Mouse (Mus musculus) retina, adult 2 months (tissue): ENCODE measurements around the gene Gpr156.
A peak's percentile ranks its signal among the peaks of the same experiment; 100 is the strongest.
"Not testable (repeated sequence)": the region's sequence is repeated elsewhere in the genome, so short reads cannot be mapped to it uniquely, and the experiment has no call there.

Experiments
- DNase-seq: peaks from one replicate; pipeline ENCODE4 v3.0.0-alpha.2; 2012; ENCODE audit warnings: low read depth, low spot score

Gpr156 gene

DNA sequence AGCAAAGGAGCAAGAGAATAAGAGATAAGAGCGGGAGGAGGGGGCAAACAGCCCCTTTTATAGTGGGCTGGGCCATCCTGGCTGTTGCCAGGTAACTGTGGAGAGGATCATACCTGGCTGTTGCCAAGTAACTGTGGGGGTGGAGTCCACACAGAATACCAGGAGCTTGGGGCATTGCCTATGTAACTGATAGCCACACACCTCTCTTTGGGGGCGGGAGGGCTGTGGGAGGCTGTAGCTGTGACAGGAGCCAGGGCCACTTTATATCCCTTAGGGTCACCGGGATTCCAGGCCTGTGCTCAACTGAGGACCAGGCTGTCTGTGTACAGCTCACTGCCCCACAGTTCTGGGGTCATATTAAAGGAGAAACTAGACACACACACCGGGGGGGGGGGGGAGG is 40.5 kb downstream of the Gpr156 start:
- no peak for DNase-seq

DNA sequence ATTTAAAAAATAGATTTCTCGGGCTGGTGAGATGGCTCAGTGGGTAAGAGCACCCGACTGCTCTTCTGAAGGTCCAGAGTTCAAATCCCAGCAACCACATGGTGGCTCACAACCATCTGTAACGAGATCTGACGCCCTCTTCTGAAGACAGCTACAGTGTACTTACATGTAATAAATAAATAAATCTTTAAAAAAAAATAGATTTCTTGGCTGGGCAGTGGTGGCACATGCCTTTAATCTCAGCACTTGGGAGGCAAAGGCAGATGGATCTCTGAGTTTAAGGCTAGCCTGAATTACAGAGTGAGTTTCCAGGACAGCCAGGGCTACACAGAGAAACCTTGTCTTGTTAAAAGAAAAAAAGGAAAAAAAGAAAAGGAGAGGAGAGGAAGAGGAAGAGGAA is 46.4 kb downstream of the Gpr156 start:
- DNase-seq: not testable (repeated sequence)

DNA sequence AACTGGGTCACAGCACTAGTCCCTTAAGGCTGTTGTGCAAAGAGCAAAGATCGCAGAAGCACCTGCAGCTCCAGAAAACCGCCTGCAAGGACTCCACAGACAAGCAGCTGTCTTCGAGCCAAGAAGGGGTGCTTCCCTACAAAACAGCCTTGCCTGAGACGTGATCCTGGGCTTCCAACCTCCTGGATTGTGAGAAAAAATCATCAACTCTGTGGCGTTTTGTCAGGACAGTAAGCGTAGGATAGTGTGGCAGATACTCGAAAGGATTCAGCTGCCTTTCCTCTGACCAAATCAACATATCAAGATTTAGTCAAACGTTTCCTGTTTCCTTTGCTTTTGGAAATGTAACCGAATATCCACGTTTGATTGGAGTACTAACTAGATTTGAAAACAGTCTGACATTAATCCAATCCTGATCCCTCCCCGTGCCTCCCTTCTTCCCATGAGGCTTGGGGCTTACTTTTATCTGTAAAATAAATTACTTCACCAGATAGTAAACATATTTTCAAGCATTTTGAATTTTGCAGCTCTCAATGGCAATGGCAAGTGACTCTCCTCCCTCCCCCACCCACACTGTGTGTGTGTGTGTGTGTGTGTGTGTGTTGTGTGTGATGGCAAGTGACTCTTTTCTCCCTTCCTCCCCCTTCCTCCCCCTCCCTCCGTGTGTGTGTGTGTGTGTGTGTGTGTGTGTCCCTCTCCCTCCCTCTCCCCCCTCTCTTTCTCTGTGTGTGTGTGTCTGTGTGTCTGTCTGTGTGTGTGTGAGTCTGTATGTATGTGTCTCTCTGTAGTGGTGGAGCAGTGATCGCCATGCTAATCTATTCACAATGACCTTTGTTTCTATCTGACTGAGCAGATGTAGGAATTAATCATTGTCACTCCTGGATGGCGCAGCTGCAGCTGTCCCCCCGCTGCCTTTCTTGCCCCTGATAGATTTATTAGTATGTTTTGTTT is 47.3 kb downstream of the Gpr156 start:
- no peak for DNase-seq

DNA sequence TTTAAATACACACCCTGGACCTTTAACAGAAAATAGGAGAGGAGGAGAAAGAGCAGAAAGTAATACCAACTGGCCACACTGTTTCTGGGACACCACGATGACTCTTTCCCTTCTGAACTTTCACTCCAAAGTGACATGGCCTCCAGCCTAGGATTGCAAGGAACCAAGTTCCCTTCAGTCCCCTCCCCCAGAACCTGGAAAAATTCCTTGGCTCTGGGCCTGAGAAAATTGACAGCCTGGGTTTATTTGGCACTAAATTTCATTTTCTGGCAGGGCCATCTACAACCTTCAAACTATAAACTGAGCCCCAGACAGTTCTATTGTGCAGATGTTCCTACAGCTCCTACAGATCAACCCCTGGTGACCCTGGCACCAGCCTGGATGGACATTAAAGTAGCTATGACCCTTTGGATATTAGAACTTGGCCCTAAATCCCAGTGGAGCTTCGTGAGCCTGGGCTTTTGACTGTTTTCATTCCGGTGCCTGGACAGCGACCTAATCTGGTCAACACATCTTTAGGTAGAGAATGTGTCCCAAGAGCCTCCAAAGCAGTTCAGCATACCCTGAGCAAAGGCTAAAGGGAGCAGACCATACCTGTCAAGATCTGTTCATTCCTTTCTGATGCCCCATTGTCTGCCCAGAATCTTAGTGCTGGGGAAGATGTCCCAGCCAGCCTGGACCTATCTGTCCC is 48.2 kb downstream of the Gpr156 start:
- no peak for DNase-seq

DNA sequence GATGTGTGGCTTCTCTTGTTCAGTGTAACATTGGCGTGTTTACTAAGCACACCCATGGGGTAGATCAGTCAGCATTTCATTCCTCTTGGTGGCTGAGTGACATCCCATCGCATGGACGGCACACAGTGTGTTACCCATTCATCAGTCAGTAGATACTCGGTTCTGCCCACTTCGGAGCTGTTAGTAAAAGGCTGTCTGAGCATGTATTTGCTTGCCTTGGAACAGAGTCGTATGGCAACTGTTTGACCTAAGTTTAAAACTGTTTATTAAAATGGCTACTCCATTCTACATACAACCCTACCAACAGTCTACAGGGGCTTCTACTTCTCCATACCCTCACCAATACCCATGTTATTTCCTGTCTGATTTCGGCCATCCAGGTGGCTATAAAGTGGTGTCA is 50.6 kb downstream of the Gpr156 start:
- no peak for DNase-seq

DNA sequence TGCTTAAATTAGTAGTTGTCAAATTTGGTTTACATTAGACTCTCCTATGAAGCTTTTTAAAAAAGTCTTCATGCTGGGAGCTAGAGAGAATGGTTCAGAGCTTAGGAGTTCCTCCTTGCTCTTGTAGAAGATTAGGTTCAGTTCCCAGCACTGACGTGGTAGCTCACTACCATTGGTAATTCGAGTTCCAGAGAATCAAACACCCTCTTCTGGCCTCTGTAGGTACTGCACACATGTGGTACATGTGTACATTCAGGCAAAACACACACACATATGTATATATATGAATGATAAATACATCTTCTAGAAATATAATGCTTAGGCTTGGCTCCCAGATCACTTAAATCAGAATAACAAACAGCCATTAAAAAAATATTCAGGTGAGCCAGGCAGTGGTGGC is 51.1 kb downstream of the Gpr156 start:
- DNase-seq: no peak

DNA sequence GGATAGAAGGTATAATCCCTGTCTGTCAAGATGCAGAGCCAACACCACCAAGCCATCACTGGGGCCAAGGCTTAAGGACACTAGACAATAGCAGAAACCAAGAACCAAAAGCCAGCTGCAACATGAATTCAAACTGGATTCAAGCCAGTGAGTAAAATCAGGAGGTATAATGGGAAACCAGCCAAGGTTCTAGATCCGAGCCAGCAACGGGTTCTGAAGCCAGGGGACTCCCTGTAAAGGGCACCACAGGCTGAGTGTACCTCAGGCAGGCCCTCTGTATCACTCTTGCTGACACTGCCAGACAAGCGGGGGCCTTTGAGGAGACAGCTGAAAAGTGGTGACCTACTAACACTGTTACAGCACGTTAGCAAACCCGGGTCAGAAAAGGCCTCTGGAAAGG is 55.2 kb downstream of the Gpr156 start:
- DNase-seq: no peak

DNA sequence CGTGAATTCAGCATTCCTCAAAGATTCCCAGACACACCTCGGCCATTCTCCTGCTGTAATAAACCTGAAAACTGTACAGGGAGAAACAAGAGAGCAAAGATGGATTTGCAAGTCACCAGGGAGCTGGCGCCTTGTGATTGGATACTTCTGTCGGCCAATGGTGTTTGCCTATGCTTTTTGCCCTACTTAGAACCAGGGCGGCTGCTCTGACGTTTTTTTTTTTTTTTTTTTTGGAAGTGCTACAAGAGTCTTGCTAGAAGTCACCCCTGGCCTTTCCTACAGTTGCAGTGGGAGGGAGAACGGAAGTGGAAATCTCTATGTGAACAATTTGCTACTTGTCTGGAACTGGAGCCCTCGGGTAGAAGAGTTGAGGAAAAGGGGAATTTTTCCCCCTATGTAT is 56.1 kb downstream of the Gpr156 start:
- DNase-seq: no peak

DNA sequence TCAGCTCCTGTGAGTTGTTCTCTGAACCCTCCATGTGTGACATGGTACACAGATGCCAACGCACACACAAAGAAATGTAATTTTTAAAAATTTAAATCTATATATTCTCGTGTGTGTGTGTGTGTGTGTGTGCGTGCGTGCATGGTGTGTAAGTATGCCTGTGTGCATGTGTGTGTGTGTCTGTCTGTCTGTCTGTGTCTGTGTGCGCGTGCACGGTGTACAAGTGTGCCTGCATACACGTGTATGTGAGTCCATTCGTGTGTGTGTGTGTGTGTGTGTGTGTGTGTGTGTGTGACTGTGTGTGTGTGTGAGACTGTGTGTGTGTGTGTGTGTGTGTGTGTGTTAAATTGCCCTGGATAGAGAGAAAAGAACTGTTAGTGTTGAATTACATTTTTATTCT is 56.9 kb downstream of the Gpr156 start:
- DNase-seq: not testable (repeated sequence)

DNA sequence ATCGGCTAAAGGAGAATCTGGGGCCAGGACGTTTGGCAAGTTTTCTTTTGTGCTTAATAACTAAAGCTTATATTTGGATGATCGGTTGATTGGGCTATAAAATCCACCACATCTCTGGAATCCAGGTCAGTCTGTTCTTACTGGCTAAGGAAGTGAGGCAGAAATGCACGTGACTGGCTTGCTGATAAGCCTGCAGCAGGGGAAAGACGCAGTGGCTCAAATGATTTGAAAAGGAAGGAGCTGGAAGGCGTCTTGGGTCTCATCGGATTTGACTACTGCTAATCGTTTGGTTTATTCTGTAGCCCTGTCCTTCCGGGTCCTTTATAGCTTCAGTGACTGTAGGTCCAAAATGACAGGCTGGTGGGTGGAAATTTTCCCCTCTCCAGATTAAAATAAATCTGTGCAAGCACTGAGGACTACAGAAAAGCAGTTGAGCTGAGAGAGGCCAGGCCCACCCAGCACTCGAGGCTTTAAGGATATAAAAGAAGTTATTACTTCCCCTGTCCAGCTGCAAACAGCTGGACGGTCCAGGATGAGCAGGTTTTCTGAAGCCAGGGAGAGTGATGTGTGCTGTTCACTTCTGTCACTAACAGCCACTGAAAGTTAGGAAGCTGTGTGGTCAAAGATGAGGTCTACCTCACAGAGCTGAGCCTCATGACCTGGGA is 57.7 kb downstream of the Gpr156 start:
- peak; percentile 53 for DNase-seq

DNA sequence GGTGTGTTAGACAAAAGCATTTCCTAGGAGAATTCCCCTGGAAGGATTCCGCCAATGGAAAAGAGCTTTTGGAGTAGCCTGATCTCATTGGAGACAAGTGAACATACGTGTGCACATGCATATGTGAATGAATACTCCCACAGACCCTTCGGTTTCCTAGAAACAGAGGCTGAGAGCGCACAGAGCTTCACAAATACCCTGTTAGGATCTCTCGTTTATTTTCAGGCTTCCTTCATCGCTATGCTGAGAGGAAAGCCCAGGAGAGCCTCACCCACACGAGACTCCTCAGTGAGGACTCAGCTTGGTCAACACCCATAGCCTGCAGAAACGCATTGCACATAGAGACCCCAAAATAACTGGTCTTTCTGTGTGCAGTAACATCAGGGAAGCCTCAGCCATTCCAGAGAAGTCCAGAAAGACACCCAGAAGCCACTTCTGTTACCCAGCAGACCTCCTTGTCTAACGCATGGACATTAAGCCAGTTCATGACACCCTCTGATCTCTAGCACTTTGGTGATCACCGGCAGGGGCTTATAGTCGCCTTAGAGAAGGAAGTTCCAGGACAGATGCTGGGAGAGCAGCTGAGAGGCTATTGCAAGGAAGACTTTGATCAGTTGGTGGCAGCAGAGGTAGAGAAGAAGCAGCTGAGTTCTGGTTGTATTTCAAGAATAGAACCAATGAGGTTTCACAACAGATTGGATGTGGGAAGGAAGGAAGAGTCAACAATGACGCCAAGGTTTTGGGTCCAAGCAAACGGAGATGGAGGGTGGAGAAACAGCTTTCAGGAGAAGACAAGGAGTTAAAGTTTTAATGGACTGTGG is 58.4 kb downstream of the Gpr156 start:
- no peak for DNase-seq

DNA sequence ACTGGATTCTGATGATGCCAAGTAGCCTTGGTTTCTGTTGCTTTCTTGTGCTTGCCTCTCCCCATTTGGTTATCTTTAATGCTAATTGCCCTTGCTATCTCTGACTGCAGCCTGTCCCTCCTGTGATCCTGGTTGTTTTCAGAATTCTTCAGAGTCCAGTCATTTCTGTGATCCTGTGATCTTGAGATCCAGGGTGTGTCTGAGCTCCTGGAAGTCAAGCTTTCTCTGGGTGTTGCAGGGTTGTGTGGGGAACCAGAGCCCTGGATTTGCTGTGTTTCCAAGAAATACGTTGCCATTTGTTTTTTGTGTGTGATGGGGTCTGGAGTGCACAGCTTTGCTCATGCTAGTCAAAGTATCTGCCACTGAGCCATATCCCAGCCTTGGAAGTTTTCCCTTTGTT is 65.6 kb downstream of the Gpr156 start:
- no peak for DNase-seq

DNA sequence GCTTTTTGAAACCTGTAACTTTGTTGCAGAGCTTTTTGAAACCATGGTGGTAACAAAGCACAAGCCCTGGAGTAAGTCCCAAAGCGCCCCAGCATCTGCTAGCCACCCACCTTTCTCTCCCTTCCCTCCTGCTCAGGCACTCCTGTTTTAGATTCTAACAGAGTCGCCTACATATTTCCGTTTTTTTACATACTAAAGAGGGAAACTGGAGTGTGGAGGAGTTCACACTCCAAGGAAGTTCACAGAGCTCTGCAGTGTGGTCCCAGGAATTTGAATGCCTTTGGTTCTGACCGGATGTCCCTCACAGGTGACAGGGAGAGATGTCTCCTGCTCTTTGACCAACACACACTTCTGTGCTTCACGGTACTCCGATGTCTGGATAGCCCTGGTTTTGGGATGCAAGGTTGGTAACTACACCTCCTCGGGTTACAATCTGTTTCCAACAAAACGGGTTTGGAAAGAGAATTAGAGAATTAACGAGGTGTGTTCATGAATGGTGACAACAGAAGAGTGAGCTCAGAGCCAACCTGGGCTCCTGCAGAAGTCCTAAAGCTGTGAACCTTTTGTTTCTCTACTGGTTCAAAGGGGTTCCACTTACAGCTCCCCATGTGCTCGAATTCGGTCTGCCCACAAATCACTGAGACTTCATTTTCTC is 72.0 kb downstream of the Gpr156 start:
- DNase-seq: no peak

DNA sequence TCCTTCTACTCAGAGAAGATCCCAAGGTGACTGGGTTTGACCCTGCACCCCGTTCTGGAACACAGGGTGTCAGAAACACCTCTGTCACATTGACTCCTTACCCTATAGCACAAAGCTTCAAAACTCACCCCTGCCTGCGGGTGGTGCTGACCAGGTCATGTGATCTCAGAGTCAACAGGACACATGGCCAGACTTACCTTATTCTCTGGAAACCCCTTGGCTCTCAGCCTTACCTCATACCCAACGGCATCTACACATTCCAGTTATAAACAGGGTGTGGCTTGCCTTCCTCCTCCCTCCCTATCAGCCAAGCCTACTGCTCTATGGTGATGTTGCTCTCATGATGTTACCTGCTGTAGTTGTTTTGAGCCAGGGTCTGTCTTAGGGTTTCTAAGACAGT is 73.5 kb downstream of the Gpr156 start:
- DNase-seq: no peak

DNA sequence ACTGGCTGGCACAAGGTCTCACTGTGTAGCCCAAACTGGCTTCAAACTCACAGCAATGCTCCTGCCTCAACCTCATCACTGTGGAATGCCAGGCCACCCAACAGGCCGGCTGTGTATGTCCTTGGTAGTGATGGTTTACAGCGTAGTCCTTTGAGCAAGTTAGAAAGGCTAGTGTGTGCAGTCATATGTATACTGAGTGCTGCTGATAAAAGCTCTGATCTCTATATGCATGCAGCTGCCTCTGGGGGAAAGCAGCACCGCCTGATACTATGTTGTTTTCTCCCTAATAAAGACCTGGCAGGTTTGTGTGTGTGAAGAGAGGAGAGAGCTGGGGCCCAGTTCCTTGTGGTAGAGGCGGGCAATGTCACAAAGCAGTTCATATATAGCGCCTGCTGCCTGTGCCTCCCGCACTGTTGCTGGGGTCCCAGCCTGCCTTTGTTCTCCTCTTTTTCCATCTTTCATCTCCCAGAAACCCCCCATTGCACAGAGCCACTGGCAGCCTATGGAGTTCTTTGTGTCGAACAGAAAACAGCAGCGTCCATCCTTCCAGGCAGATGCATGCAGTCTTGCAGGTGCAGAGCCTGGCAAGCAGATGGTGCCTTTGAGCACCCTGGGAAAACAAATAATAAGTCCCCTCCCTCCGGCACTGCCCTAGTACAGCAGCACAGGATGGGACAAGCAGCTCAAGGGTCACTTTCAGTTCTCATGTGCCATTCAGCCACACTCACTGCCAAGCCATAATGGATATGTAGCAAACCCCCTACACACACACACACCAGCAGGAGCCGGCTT is 74.5 kb downstream of the Gpr156 start:
- no peak for DNase-seq

DNA sequence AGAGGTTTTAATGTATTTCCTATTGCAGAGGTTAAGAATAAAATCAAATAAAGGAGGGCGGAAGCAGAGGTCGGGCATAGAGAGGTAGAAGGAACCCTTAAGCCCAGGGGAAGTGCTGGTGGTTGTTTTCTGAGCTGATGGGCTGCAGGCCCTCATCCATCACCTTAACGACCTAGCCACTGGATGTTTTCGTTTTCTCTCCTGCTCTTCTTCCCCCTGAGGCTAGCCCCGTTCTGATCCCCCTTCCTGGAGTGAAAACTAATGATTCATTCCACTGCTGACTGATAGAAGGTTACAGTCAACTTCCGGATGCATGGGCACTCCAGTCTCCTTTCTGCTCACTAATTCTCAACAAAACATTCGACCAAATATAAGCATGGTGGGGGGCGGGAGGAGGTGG is 76.5 kb downstream of the Gpr156 start:
- no peak for DNase-seq

DNA sequence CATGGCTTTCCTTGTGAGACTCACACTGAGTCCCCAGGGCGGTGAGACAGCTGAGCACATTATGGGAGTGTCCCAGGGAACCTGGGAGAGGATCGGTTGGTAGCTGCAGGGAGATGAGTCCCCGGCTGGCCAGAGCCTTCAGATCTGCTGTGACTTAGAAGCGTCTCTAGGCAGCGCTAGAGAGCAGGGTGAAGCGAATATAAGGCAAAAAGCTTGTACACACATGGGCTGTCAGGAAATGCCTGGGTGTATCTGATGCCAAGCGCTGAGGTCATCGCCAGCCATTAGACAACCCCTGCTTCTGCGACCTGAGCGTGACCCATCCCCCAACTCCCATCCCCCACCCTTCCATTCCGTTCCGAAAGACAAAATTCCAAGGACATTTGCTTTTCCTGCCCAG is 78.4 kb downstream of the Gpr156 start:
- no peak for DNase-seq

DNA sequence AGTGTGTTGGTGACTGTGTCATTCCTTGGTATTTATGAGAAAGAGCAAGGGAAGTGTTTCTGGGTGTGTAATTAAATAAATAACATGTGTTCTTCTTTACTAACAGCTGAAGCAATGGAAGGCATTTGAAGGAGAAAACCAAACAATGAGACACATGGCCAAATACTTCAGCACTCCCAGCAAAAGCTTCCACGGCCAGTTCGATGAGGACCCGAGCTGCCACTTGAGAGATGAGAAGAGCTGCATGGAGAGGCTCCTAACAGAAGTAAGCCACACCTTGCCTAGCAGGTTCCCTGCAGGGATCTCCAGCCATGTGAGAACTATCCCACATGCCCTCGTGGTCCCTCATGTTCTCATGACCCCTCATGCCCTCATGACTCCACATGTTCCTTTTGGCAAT is 81.5 kb downstream of the Gpr156 start:
- DNase-seq: no peak

DNA sequence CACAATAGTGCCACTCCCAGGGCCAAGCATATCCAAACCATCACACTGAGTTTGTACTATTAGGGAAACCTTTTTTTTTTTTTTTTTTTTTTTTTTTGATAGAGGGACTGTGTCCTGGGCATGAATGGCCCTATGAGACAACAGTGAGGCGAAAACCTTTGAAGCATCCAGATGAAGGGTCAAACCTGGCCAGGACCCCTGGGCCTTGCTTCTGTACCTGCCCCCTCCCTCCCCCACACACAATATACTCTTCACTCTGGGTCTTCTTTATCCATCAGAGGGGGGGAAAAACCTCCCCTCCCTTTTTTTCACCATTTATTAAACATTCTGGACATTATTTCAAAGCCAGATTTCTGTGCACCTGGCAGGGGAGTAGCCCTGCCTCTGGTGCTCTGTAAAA is 83.5 kb downstream of the Gpr156 start:
- no peak for DNase-seq

DNA sequence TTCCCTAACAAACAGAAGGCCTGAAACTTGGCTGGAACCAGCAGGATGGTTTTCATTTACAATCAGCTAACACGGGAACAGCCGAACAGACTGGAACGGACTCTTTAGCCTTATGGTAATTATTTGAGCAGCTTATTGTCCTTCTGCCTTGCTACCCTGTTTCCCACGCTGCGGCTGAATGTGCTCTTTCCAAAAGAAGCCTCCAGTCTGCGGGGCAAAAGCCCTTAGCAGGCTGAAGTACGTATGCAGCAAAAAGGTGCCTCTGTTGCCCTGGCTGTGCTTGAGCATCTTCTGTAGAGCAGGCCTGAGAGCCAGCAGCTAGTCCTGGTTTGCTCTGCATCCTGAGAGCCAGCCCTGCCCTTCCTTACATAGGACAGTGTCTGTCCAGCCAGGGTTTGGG is 83.9 kb downstream of the Gpr156 start:
- no peak for DNase-seq
